Mouse (Mus musculus) liver, embryonic 15.5 days (tissue): ENCODE data around the gene Ccdc106. TPM values are rescaled to one million over a fixed set of nuclear protein-coding genes. Genes with fewer than 3 reads are reported as not detected.

Experiments used
- ATAC-seq: fragments of 200-750 bp; cut with Nextera tagmentation; 2 replicates; pipeline ENCODE4 v1.8.0; 2017; ENCODE audit warnings: moderate number of reproducible peaks, mild to moderate bottlenecking, moderate library complexity; ENCODE audit not compliant: insufficient read depth
- H3K27ac ChIP-seq: fragments of 300-500 bp; sonication (generic); replicated peaks from 2 replicates; pipeline ENCODE4 v1.5.1; 2015; ENCODE audit warnings: mild to moderate bottlenecking, inconsistent platforms
- H3K27me3 ChIP-seq: fragments of 300-500 bp; sonication (generic); 2 replicates; pipeline ENCODE4 v1.6.1; 2015; ENCODE audit warnings: mild to moderate bottlenecking, inconsistent platforms
- H3K36me3 ChIP-seq: fragments of 300-500 bp; sonication (generic); replicated peaks from 2 replicates; pipeline ENCODE4 v1.6.1; 2015; ENCODE audit warnings: moderate library complexity, mild to moderate bottlenecking, inconsistent platforms
- H3K4me1 ChIP-seq: fragments of 300-500 bp; sonication (generic); replicated peaks from 2 replicates; pipeline ENCODE4 v1.6.1; 2015; ENCODE audit warnings: inconsistent platforms
- H3K4me2 ChIP-seq: fragments of 300-500 bp; sonication (generic); 2 replicates; pipeline ENCODE4 v1.6.1; 2015; ENCODE audit warnings: moderate library complexity, mild to moderate bottlenecking, inconsistent platforms
- H3K4me3 ChIP-seq: fragments of 300-500 bp; sonication (generic); replicated peaks from 2 replicates; pipeline ENCODE4 v1.5.1; 2015; ENCODE audit warnings: mild to moderate bottlenecking, inconsistent platforms
- H3K9ac ChIP-seq: fragments of 300-500 bp; sonication (generic); 2 replicates; pipeline ENCODE4 v1.6.1; 2015; ENCODE audit warnings: moderate library complexity, mild to moderate bottlenecking, inconsistent platforms
- H3K9me3 ChIP-seq: fragments of 300-500 bp; sonication (generic); replicated peaks from 2 replicates; pipeline ENCODE4 v1.6.1; 2016; ENCODE audit warnings: inconsistent platforms
- WGBS: fragments of 180-500 bp; shearing (Covaris S2); methylation state at CpG from one replicate; pipeline ENCODE4 v1.1.7; 2015; ENCODE audit warnings: mixed read lengths; ENCODE audit not compliant: insufficient replicate concordance; 5-methylcytosine and 5-hydroxymethylcytosine counted together
- polyA plus RNA-seq: library from polyadenylated mRNA; unstranded; fragments of >200 nt; fragmentation: Nextera tagmentation; extraction: Ambion mirVana; gene quantifications from 2 replicates; pipeline ENCODE4 v1.2.1, GENCODE M21; 2015

Ccdc106 gene
- polyA plus RNA-seq, 1 experiment from 2014 or later = 0.40 TPM

- no peak overlapping the region for H3K4me3 ChIP-seq
- H3K4me1 ChIP-seq = peaks cover 71% of the 10 kb centered on the region
- no peak overlapping the region for H3K27ac ChIP-seq
- no peaks in the 10 kb centered on the region for H3K27me3 ChIP-seq
- 17% methylated on average over 1 of the region's 1 CpGs for WGBS
- no peak overlapping the region for H3K4me2 ChIP-seq
- H3K36me3 ChIP-seq = peaks cover 83% of the 10 kb centered on the region
- H3K9me3 ChIP-seq = no peaks in the 10 kb centered on the region
- no peak for ATAC-seq
- H3K9ac ChIP-seq = no peak overlapping the region
These were observed 65.2 kb downstream of the Ccdc106 start for GRCm38 (mm10) chr7:5085512-5085911.

GRCm38 (mm10) chr7:5086921-5087440, 66.6 kb downstream of the Ccdc106 start:
- WGBS = 78% methylated on average over 5 of the region's 5 CpGs
- ATAC-seq = no peak

GRCm38 (mm10) chr7:5087886-5088285, 67.5 kb downstream of the Ccdc106 start:
- Histone ChIP-seq H3K36me3 (peaks cover 99% of the 10 kb centered on the region), H3K4me1 (peaks cover 50% of the 10 kb centered on the region), H3K9me3 (no peaks in the 10 kb centered on the region), H3K4me2 (no peak overlapping the region), H3K4me3 (no peak overlapping the region), H3K9ac (no peak overlapping the region), H3K27ac (no peak overlapping the region), H3K27me3 (no peaks in the 10 kb centered on the region)
- no peak for ATAC-seq
- WGBS = 74% methylated on average over 4 of the region's 4 CpGs

More at GRCm38 (mm10) chr7:5086921-5087440, 66.6 kb downstream of the Ccdc106 start:
- Histone ChIP-seq H3K4me1 (peaks cover 57% of the 10 kb centered on the region), H3K27me3 (no peaks in the 10 kb centered on the region), H3K4me2 (no peak overlapping the region), H3K27ac (no peak overlapping the region), H3K36me3 (peaks cover 96% of the 10 kb centered on the region), H3K4me3 (no peak overlapping the region), H3K9me3 (no peaks in the 10 kb centered on the region), H3K9ac (no peak overlapping the region)

GRCm38 (mm10) chr7:5089853-5090252, 69.5 kb downstream of the Ccdc106 start:
- Histone ChIP-seq H3K9ac (no peak overlapping the region), H3K9me3 (no peaks in the 10 kb centered on the region), H3K27ac (no peak overlapping the region), H3K4me2 (no peak overlapping the region), H3K36me3 (peaks cover 99% of the 10 kb centered on the region), H3K27me3 (no peaks in the 10 kb centered on the region), H3K4me3 (no peak overlapping the region), H3K4me1 (peaks cover 30% of the 10 kb centered on the region)
- ATAC-seq = no peak
- WGBS = 88% methylated on average over 15 of the region's 15 CpGs

GRCm38 (mm10) chr7:5091008-5091728, 70.8 kb downstream of the Ccdc106 start:
- Histone ChIP-seq H3K36me3 (peaks cover 99% of the 10 kb centered on the region), H3K27ac (no peak overlapping the region; the same call in 1 of the 2 replicates), H3K9ac (no peak overlapping the region), H3K27me3 (no peaks in the 10 kb centered on the region), H3K4me2 (no peak overlapping the region), H3K9me3 (no peaks in the 10 kb centered on the region), H3K4me3 (no peak overlapping the region), H3K4me1 (peaks cover 19% of the 10 kb centered on the region)
- 84% methylated on average over 15 of the region's 15 CpGs for WGBS
- no peak for ATAC-seq

- Histone ChIP-seq H3K9me3 (no peaks in the 10 kb centered on the region), H3K4me3 (no peak overlapping the region), H3K36me3 (peaks cover 99% of the 10 kb centered on the region), H3K27me3 (no peaks in the 10 kb centered on the region), H3K27ac (no peak overlapping the region), H3K4me1 (peaks cover 10% of the 10 kb centered on the region; the same call in 1 of the 2 replicates), H3K9ac (no peak overlapping the region), H3K4me2 (no peak overlapping the region)
- 84% methylated on average over 6 of the region's 6 CpGs for WGBS
- no peak for ATAC-seq
These were observed 72.0 kb downstream of the Ccdc106 start for GRCm38 (mm10) chr7:5092381-5092780.

- Histone ChIP-seq H3K27ac (no peak overlapping the region), H3K4me2 (no peak overlapping the region), H3K4me3 (no peak overlapping the region), H3K27me3 (no peaks in the 10 kb centered on the region), H3K9ac (no peak overlapping the region), H3K9me3 (no peaks in the 10 kb centered on the region), H3K36me3 (peaks cover 99% of the 10 kb centered on the region), H3K4me1 (peaks cover 5% of the 10 kb centered on the region; the same call in 1 of the 2 replicates)
- 81% methylated on average over 21 of the region's 21 CpGs for WGBS
- no peak for ATAC-seq
These were observed 72.6 kb downstream of the Ccdc106 start for GRCm38 (mm10) chr7:5092831-5093510.

GRCm38 (mm10) chr7:5098769-5099168, 78.4 kb downstream of the Ccdc106 start:
- Histone ChIP-seq H3K36me3 (peaks cover 55% of the 10 kb centered on the region), H3K9ac (no peak overlapping the region), H3K9me3 (no peaks in the 10 kb centered on the region), H3K4me3 (no peak overlapping the region), H3K4me2 (no peak overlapping the region), H3K27me3 (no peaks in the 10 kb centered on the region), H3K4me1 (no peaks in the 10 kb centered on the region), H3K27ac (no peak overlapping the region)
- ATAC-seq = no peak
- 81% methylated on average over 5 of the region's 5 CpGs for WGBS

GRCm38 (mm10) chr7:5099796-5100195, 79.4 kb downstream of the Ccdc106 start:
- Histone ChIP-seq H3K4me1 (no peaks in the 10 kb centered on the region), H3K27ac (no peak overlapping the region), H3K36me3 (peaks cover 45% of the 10 kb centered on the region), H3K4me3 (no peak overlapping the region), H3K9ac (no peak overlapping the region), H3K4me2 (no peak overlapping the region), H3K9me3 (no peaks in the 10 kb centered on the region), H3K27me3 (no peaks in the 10 kb centered on the region)
- ATAC-seq = no peak
- 73% methylated on average over 3 of the region's 3 CpGs for WGBS

GRCm38 (mm10) chr7:5101066-5101663, 80.8 kb downstream of the Ccdc106 start:
- Histone ChIP-seq H3K9me3 (no peaks in the 10 kb centered on the region), H3K4me3 (no peak overlapping the region), H3K27me3 (no peaks in the 10 kb centered on the region), H3K9ac (no peak overlapping the region), H3K4me1 (no peaks in the 10 kb centered on the region), H3K27ac (no peak overlapping the region), H3K4me2 (no peak overlapping the region), H3K36me3 (peaks cover 31% of the 10 kb centered on the region)
- peak; percentile 33 for ATAC-seq
- 31% methylated on average over 10 of the region's 10 CpGs for WGBS

GRCm38 (mm10) chr7:5102564-5102963, 82.2 kb downstream of the Ccdc106 start:
- 71% methylated on average over 2 of the region's 2 CpGs for WGBS
- H3K27ac ChIP-seq = no peak overlapping the region
- H3K4me1 ChIP-seq = no peaks in the 10 kb centered on the region
- no peaks in the 10 kb centered on the region for H3K27me3 ChIP-seq
- H3K9me3 ChIP-seq = no peaks in the 10 kb centered on the region
- no peak overlapping the region for H3K4me2 ChIP-seq
- no peak overlapping the region for H3K4me3 ChIP-seq
- no peak for ATAC-seq
- H3K36me3 ChIP-seq = peaks cover 17% of the 10 kb centered on the region
- H3K9ac ChIP-seq = no peak overlapping the region
